Mouse (Mus musculus): ENCODE results near the gene A3galt2. TPM values are rescaled to one million over a fixed set of nuclear protein-coding genes. Genes with fewer than 3 reads are reported as not detected.

The A3galt2 gene
- total RNA-seq (2021), result 0.27 TPM in 1 of 2 replicates, not detected in the other
- long read RNA-seq, partial matches to known transcripts, result 0 of 1 reads
- long read RNA-seq, other reads (novel, unspliced or antisense), result 1 of 1 reads

GRCm38 (mm10) chr4:128755064-128755463 is at the start of gene A3galt2:
A3galt2 (plus strand) TSS chr4:128755364.
- no peak for DNase-seq

GRCm38 (mm10) chr4:128706626-128707025 is 48.5 kb upstream of the A3galt2 start:
- DNase-seq, result no peak

- no peak for DNase-seq
These were observed 47.8 kb upstream of the A3galt2 start for GRCm38 (mm10) chr4:128707384-128707783.

GRCm38 (mm10) chr4:128709061-128709780 is 45.9 kb upstream of the A3galt2 start:
- DNase-seq, result no peak

GRCm38 (mm10) chr4:128709781-128710166 is 45.4 kb upstream of the A3galt2 start:
- no peak for DNase-seq

GRCm38 (mm10) chr4:128710286-128710685 is 44.9 kb upstream of the A3galt2 start:
- DNase-seq, result no peak

GRCm38 (mm10) chr4:128710800-128711199 is 44.4 kb upstream of the A3galt2 start:
- DNase-seq, result no peak

GRCm38 (mm10) chr4:128711455-128712135 is 43.6 kb upstream of the A3galt2 start:
- DNase-seq, result peak; percentile 86

GRCm38 (mm10) chr4:128712136-128712655 is 43.0 kb upstream of the A3galt2 start:
- DNase-seq, result no peak

GRCm38 (mm10) chr4:128712941-128713340 is 42.2 kb upstream of the A3galt2 start:
- no peak for DNase-seq

- no peak for DNase-seq
These were observed 39.6 kb upstream of the A3galt2 start for GRCm38 (mm10) chr4:128715241-128716204.

GRCm38 (mm10) chr4:128716279-128716678 is 38.9 kb upstream of the A3galt2 start:
- no peak for DNase-seq

GRCm38 (mm10) chr4:128716731-128717130 is 38.4 kb upstream of the A3galt2 start:
- no peak for DNase-seq

GRCm38 (mm10) chr4:128720110-128720509 is 35.1 kb upstream of the A3galt2 start:
- peak; percentile 74 for DNase-seq

GRCm38 (mm10) chr4:128721061-128721648 is 34.0 kb upstream of the A3galt2 start:
- DNase-seq, result no peak

GRCm38 (mm10) chr4:128721761-128722160 is 33.4 kb upstream of the A3galt2 start:
- DNase-seq, result no peak

- no peak for DNase-seq
These were observed 32.2 kb upstream of the A3galt2 start for GRCm38 (mm10) chr4:128722932-128723331.

- DNase-seq, result no peak
These were observed 31.7 kb upstream of the A3galt2 start for GRCm38 (mm10) chr4:128723431-128723830.

- no peak for DNase-seq
These were observed 31.1 kb upstream of the A3galt2 start for GRCm38 (mm10) chr4:128724059-128724458.

- peak; percentile 90 for DNase-seq
These were observed 28.0 kb upstream of the A3galt2 start for GRCm38 (mm10) chr4:128727019-128727720.
